ENCODE assay signal across 23 mouse cellular contexts in genomic region chr6:34902578-34902977, GRCm38 (mm10). TPM values are rescaled to one million over a fixed set of nuclear protein-coding genes. Genes with fewer than 3 reads are reported as not detected.
DNase-seq lines count a peak whose midpoint lies in the region; ATAC-seq and TF ChIP-seq lines count a peak whose summit lies in the region.
"Had no signal": no experiment of that assay in that cellular context is flagged by ENCODE, and none has a peak within 500 bp of the region (broad histone marks: within the 10 kb centered on the region; RNA-seq: fewer than 3 reads in every experiment).

No protein-coding gene starts in this region.

- H3K4me2 ChIP-seq in heart, embryonic 12.5 days, result peak overlapping the region; percentile 36
- peak overlapping the region; percentile 55 for H3K4me2 ChIP-seq in lung, embryonic 14.5 days
- H3K4me2 ChIP-seq in stomach, embryonic 14.5 days (replicated peaks; ENCODE audit: low read depth, low read length), result peak overlapping the region; percentile 3; the same call in 1 of the 2 replicates
- H3K4me2 ChIP-seq: forebrain, embryonic 13.5 days; hindbrain, embryonic 14.5 days; midbrain, embryonic 12.5 days; neural tube, embryonic 15.5 days had no signal

- no peak for DNase-seq in heart, adult 9 months (ENCODE audit: low spot score in 2 of 2)
- no peak for DNase-seq in layer of hippocampus, adult 2 months (ENCODE audit: low spot score in 2 of 2)
- no peak for DNase-seq in layer of hippocampus, adult 9-10 months (ENCODE audit: low spot score)
- DNase-seq in lung, embryonic 14.5 days, result peak; percentile 65
- DNase-seq: adrenal gland, adult 8-10 months; cerebellum, adult 8-10 months; embryo, embryonic 11 days; thymus, postnatal 4 days had no signal

- no peaks in the 10 kb centered on the region for H3K9me3 ChIP-seq in heart, embryonic 12.5 days (replicated peaks)
- H3K9me3 ChIP-seq in lung, embryonic 14.5 days (ENCODE audit: low read depth, low read length), result no peaks in the 10 kb centered on the region
- no peaks in the 10 kb centered on the region for H3K9me3 ChIP-seq in stomach, embryonic 14.5 days (ENCODE audit: control insufficient read depth, low read depth, low read length)
- H3K9me3 ChIP-seq: forebrain, embryonic 13.5 days; G1E; midbrain, embryonic 12.5 days; neural tube, embryonic 15.5 days had no signal

- TF ChIP-seq CTCF in layer of hippocampus, adult 2 months (conservative IDR thresholded peaks at IDR 0.05), result no peak
- TF ChIP-seq CTCF in lung, embryonic 14.5 days (IDR thresholded peaks at IDR 0.05; ENCODE audit: low read depth), result no peak

- H3K27me3 ChIP-seq in heart, embryonic 12.5 days (replicated peaks), result no peaks in the 10 kb centered on the region
- no peaks in the 10 kb centered on the region for H3K27me3 ChIP-seq in lung, embryonic 14.5 days (ENCODE audit: insufficient read depth, low read length)
- no peaks in the 10 kb centered on the region for H3K27me3 ChIP-seq in stomach, embryonic 14.5 days (ENCODE audit: control insufficient read depth, insufficient read depth, low read length)
- H3K27me3 ChIP-seq: forebrain, embryonic 13.5 days; midbrain, embryonic 12.5 days; neural tube, embryonic 15.5 days had no signal

- H3K9ac ChIP-seq in heart, embryonic 12.5 days, result no peak overlapping the region
- H3K9ac ChIP-seq in lung, embryonic 14.5 days, result no peak overlapping the region
- H3K9ac ChIP-seq in stomach, embryonic 14.5 days (replicated peaks; ENCODE audit: low read depth, low read length), result no peak overlapping the region
- H3K9ac ChIP-seq: forebrain, embryonic 13.5 days; hindbrain, embryonic 14.5 days; midbrain, embryonic 12.5 days; neural tube, embryonic 15.5 days had no signal

- WGBS in heart, embryonic 12.5 days, result 74% methylated on average over 7 of the region's 7 CpGs
- WGBS in lung, embryonic 14.5 days, result 62% methylated on average over 7 of the region's 7 CpGs
- 61% methylated on average over 7 of the region's 7 CpGs for WGBS in stomach, embryonic 14.5 days

- H3K27ac ChIP-seq in heart, embryonic 12.5 days (ENCODE audit: poor library complexity, severe bottlenecking), result peak overlapping the region; percentile 57
- H3K27ac ChIP-seq in layer of hippocampus, adult 2 months, result 0 out of 2 replicates have a peak overlapping the region, but pooled peaks have one; percentile 18
- peak overlapping the region; percentile 86 for H3K27ac ChIP-seq in lung, embryonic 14.5 days (ENCODE audit: low read depth)
- H3K27ac ChIP-seq in stomach, embryonic 14.5 days (ENCODE audit: low read length), result no peak overlapping the region; the same call in 1 of the 2 replicates
- H3K27ac ChIP-seq: forebrain, embryonic 13.5 days; hindbrain, embryonic 14.5 days; midbrain, embryonic 12.5 days; neural tube, embryonic 15.5 days had no signal

- no peak for ATAC-seq in heart, embryonic 12.5 days (ENCODE audit: insufficient number of reproducible peaks, low FRiP score)
- ATAC-seq in lung, embryonic 14.5 days (ENCODE audit: insufficient read depth), result 0 out of 2 replicates have a peak, but pooled peaks have one; percentile 29
- peak; percentile 65 for ATAC-seq in stomach, embryonic 14.5 days (ENCODE audit: insufficient number of reproducible peaks, insufficient read depth, low FRiP score, low read depth)
- no peak for ATAC-seq in megakaryocyte, adult 5-6 weeks (ENCODE audit: poor library complexity, severe bottlenecking)
- ATAC-seq in megakaryocyte progenitor cell, adult 5-6 weeks (replicated peaks; ENCODE audit: poor library complexity), result no peak
- ATAC-seq: forebrain, embryonic 13.5 days; intestine, postnatal 0 days had no signal

- no peak overlapping the region for H3K4me3 ChIP-seq in heart, embryonic 12.5 days
- no peak overlapping the region for H3K4me3 ChIP-seq in layer of hippocampus, adult 2 months
- 0 out of 2 replicates have a peak overlapping the region, but pooled peaks have one; percentile 3 for H3K4me3 ChIP-seq in lung, embryonic 14.5 days (ENCODE audit: low read depth, low read length)
- H3K4me3 ChIP-seq in stomach, embryonic 14.5 days (ENCODE audit: low read depth, low read length), result no peak overlapping the region
- H3K4me3 ChIP-seq: forebrain, embryonic 13.5 days; midbrain, embryonic 12.5 days; neural tube, embryonic 15.5 days had no signal

- peaks cover 68% of the 10 kb centered on the region for H3K4me1 ChIP-seq in heart, embryonic 12.5 days (replicated peaks)
- 0 out of 2 replicates have a peak, but pooled peaks cover 5% of the 10 kb centered on the region for H3K4me1 ChIP-seq in lung, embryonic 14.5 days (ENCODE audit: insufficient read depth)
- H3K4me1 ChIP-seq in stomach, embryonic 14.5 days (ENCODE audit: control insufficient read depth, insufficient read depth, low read length), result no peaks in the 10 kb centered on the region; the same call in 1 of the 2 replicates
- H3K4me1 ChIP-seq: forebrain, embryonic 13.5 days had no signal

- H3K36me3 ChIP-seq in heart, embryonic 12.5 days, result peaks cover 49% of the 10 kb centered on the region
- H3K36me3 ChIP-seq in lung, embryonic 14.5 days (ENCODE audit: insufficient read depth), result peaks cover 74% of the 10 kb centered on the region
- H3K36me3 ChIP-seq in stomach, embryonic 14.5 days (ENCODE audit: control insufficient read depth, insufficient read depth, low read length), result peaks cover 34% of the 10 kb centered on the region

RNA-seq across cellular contexts. Expression of gene Wdr91, which starts 8.1 kb away (rescaled TPM):
- 10.7 and 12.6 TPM in 2 replicates for polyA plus RNA-seq in heart, embryonic 12.5 days (2016; fragmentation: Nextera tagmentation; extraction: Ambion mirVana)
- 10 to 100 TPM; 34.9 to 37.9 TPM for total RNA-seq in layer of hippocampus, adult 2 months (2021)
- 14.7 and 16.2 TPM in 2 replicates for polyA plus RNA-seq in lung, embryonic 14.5 days (2014; fragmentation: Nextera tagmentation; extraction: Ambion mirVana)
- 9.7 and 10.7 TPM in 2 replicates for polyA plus RNA-seq in stomach, embryonic 14.5 days (2014; fragmentation: Nextera tagmentation; extraction: Ambion mirVana)
- 4.2 and 7.6 TPM in 2 replicates for total RNA-seq in megakaryocyte, adult 5-6 weeks (2015)
- total RNA-seq in megakaryocyte, adult 5-6 weeks (2017), result 19.6 and 27.5 TPM in 2 replicates
- 5.8 and 6.1 TPM in 2 replicates for total RNA-seq in megakaryocyte progenitor cell, adult 5-6 weeks (2015)
- 20.5 and 22.7 TPM in 2 replicates for total RNA-seq in megakaryocyte progenitor cell, adult 5-6 weeks (2017)

RNA-seq across cellular contexts. Expression of gene Stra8, which starts 17.4 kb away (rescaled TPM):
- polyA plus RNA-seq in heart, embryonic 12.5 days (2016; fragmentation: Nextera tagmentation; extraction: Ambion mirVana), result not detected in 2 replicates
- total RNA-seq in layer of hippocampus, adult 2 months (2021), result not detected
- polyA plus RNA-seq in lung, embryonic 14.5 days (2014; fragmentation: Nextera tagmentation; extraction: Ambion mirVana), result not detected in 2 replicates
- polyA plus RNA-seq in stomach, embryonic 14.5 days (2014; fragmentation: Nextera tagmentation; extraction: Ambion mirVana), result not detected in 2 replicates
- not detected in 2 replicates for total RNA-seq in megakaryocyte, adult 5-6 weeks (2015)
- total RNA-seq in megakaryocyte, adult 5-6 weeks (2017), result not detected in 2 replicates
- not detected in 2 replicates for total RNA-seq in megakaryocyte progenitor cell, adult 5-6 weeks (2015)
- total RNA-seq in megakaryocyte progenitor cell, adult 5-6 weeks (2017), result not detected in 2 replicates
- total RNA-seq: adrenal gland, adult 8-10 months; left cerebral cortex, adult 18-20 months had no signal
- polyA plus RNA-seq: forebrain, embryonic 13.5 days; G1E; gonadal fat pad, adult 2 months; hindbrain, embryonic 14.5 days; intestine, postnatal 0 days; limb, embryonic 11.5 days; liver, embryonic 16.5 days; midbrain, embryonic 12.5 days; neural tube, embryonic 15.5 days; small intestine, adult 2 months had no signal

RNA-seq across cellular contexts. Expression of gene Cyren, which starts 24.7 kb away (rescaled TPM):
- polyA plus RNA-seq in heart, embryonic 12.5 days (2016; fragmentation: Nextera tagmentation; extraction: Ambion mirVana), result 9.7 and 11.2 TPM in 2 replicates
- total RNA-seq in layer of hippocampus, adult 2 months (2021), result 1 to 10 TPM; 5.5 to 5.9 TPM
- polyA plus RNA-seq in lung, embryonic 14.5 days (2014; fragmentation: Nextera tagmentation; extraction: Ambion mirVana), result 15.0 and 17.6 TPM in 2 replicates
- polyA plus RNA-seq in stomach, embryonic 14.5 days (2014; fragmentation: Nextera tagmentation; extraction: Ambion mirVana), result 9.4 and 10.0 TPM in 2 replicates
- total RNA-seq in megakaryocyte, adult 5-6 weeks (2015), result 7.5 and 8.1 TPM in 2 replicates
- total RNA-seq in megakaryocyte, adult 5-6 weeks (2017), result 3.8 and 7.1 TPM in 2 replicates
- total RNA-seq in megakaryocyte progenitor cell, adult 5-6 weeks (2015), result 5.1 and 5.6 TPM in 2 replicates
- total RNA-seq in megakaryocyte progenitor cell, adult 5-6 weeks (2017), result 2.5 and 2.9 TPM in 2 replicates

RNA-seq across cellular contexts. Expression of gene Tmem140, which starts 39.6 kb away (rescaled TPM):
- polyA plus RNA-seq in heart, embryonic 12.5 days (2016; fragmentation: Nextera tagmentation; extraction: Ambion mirVana), result 1.1 and 1.2 TPM in 2 replicates
- total RNA-seq in layer of hippocampus, adult 2 months (2021), result 1 to 10 TPM; 2.3 to 2.9 TPM
- polyA plus RNA-seq in lung, embryonic 14.5 days (2014; fragmentation: Nextera tagmentation; extraction: Ambion mirVana), result 2.7 TPM in 2 replicates
- polyA plus RNA-seq in stomach, embryonic 14.5 days (2014; fragmentation: Nextera tagmentation; extraction: Ambion mirVana), result 1.4 and 1.8 TPM in 2 replicates
- total RNA-seq in megakaryocyte, adult 5-6 weeks (2015), result 3.1 and 5.0 TPM in 2 replicates
- total RNA-seq in megakaryocyte, adult 5-6 weeks (2017), result 2.8 and 6.1 TPM in 2 replicates
- total RNA-seq in megakaryocyte progenitor cell, adult 5-6 weeks (2015), result 0.10 and 1.2 TPM in 2 replicates
- total RNA-seq in megakaryocyte progenitor cell, adult 5-6 weeks (2017), result 0.33 and 0.88 TPM in 2 replicates

Comparison
In these comparisons a context has a peak if more than half of its experiments do, and no peak if none do; other contexts are left out.
1. ATAC-seq: peak in lung, embryonic 14.5 days (single experiment) and stomach, embryonic 14.5 days (single experiment); none in heart, embryonic 12.5 days (single experiment), megakaryocyte, adult 5-6 weeks (single experiment) and megakaryocyte progenitor cell, adult 5-6 weeks (single experiment).
2. H3K4me2 ChIP-seq: peak in every context shown above with its lines; median percentile 55 in lung, embryonic 14.5 days; 36 in heart, embryonic 12.5 days; 3 in stomach, embryonic 14.5 days.